Mouse (Mus musculus) hindbrain, postnatal 0 days (tissue): ENCODE measurements at regions not wholly inside any gene's neighbourhood (a gene's known extent, or its start where the extent isn't known, plus 50 kb on each side); places are given as distances from the start of the nearest gene placed in this dataset.

Source experiments
- ATAC-seq: fragments of 200-750 bp; cut with Nextera tagmentation; 2 replicates; pipeline ENCODE4 v1.8.0; 2017; ENCODE audit warnings: mild to moderate bottlenecking, moderate TSS enrichment, moderate library complexity
- DNase-seq: peaks from one replicate; pipeline ENCODE4 v3.0.0-alpha.2; 2015; ENCODE audit warnings: low spot score
- H3K27ac ChIP-seq: fragments of 300-500 bp; sonication (generic); 2 replicates; pipeline ENCODE4 v1.5.1; 2014; ENCODE audit warnings: mild to moderate bottlenecking
- H3K27me3 ChIP-seq: fragments of 300-500 bp; sonication (generic); 2 replicates; pipeline ENCODE4 v1.6.1; 2014; ENCODE audit warnings: low read length, mixed read lengths; ENCODE audit not compliant: insufficient read depth
- H3K36me3 ChIP-seq: fragments of 300-500 bp; sonication (generic); 2 replicates; pipeline ENCODE4 v1.6.1; 2014; ENCODE audit warnings: low read length, mixed read lengths; ENCODE audit not compliant: insufficient read depth
- H3K4me1 ChIP-seq: fragments of 300-500 bp; sonication (generic); 2 replicates; pipeline ENCODE4 v1.6.1; 2014; ENCODE audit warnings: antibody characterized with exemption, low read length, mixed read lengths; ENCODE audit not compliant: insufficient read depth
- H3K4me2 ChIP-seq: fragments of 300-500 bp; sonication (generic); 2 replicates; pipeline ENCODE4 v1.6.1; 2014; ENCODE audit warnings: low read depth, mild to moderate bottlenecking, low read length, moderate library complexity, mixed read lengths
- H3K4me3 ChIP-seq: fragments of 300-500 bp; sonication (generic); 2 replicates; pipeline ENCODE4 v1.5.1; 2014; ENCODE audit warnings: low read length
- H3K9ac ChIP-seq: fragments of 300-500 bp; sonication (generic); replicated peaks from 2 replicates; pipeline ENCODE4 v1.6.1; 2014; ENCODE audit warnings: mild to moderate bottlenecking, low read length, moderate library complexity, mixed read lengths
- H3K9me3 ChIP-seq: fragments of 300-500 bp; sonication (generic); 2 replicates; pipeline ENCODE4 v1.6.1; 2016; ENCODE audit warnings: low read length, mixed read lengths
- CTCF ChIP-seq: IDR thresholded peaks from 2 replicates; pipeline ENCODE4 v1.5.1; 2016; ENCODE audit warnings: antibody characterized with exemption, control low read depth, low read depth
- WGBS: fragments of 180-500 bp; shearing (Covaris S2); extraction: QIAGEN DNeasy Blood & Tissue Kit; methylation state at CpG from one replicate; pipeline ENCODE4 v1.1.7; 2014; 5-methylcytosine and 5-hydroxymethylcytosine counted together

GRCm38 (mm10) chr9:99778871-99779270 is 61.8 kb upstream of the Cldn18 start:
- Histone ChIP-seq H3K27ac (no peak overlapping the region), H3K4me2 (no peak overlapping the region), H3K4me3 (no peak overlapping the region), H3K9me3 (no peaks in the 10 kb centered on the region), H3K27me3 (no peaks in the 10 kb centered on the region), H3K4me1 (no peaks in the 10 kb centered on the region), H3K36me3 (no peaks in the 10 kb centered on the region), H3K9ac (no peak overlapping the region)
- no peak for TF ChIP-seq CTCF
- DNase-seq (no peak), ATAC-seq (no peak)
- 74% methylated on average over 4 of the region's 4 CpGs for WGBS

DNA sequence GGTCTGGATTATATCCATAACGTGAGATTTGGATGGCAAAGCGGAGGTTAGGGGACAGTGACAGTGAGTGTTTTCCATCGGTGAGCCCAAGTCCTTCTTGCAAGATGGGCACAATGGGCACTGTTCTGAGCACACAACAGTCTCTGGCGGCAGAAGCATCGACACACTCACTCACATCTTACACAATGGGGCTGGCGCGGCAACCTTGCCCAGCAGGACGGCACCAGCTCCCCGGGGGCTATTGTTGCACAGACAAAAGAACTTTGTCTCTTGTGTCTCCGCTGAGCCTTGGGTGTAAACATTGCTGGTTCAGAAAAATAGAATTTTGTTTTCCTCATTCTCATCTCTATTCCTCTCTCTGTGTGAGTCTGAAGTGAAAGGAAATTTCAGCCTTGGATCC is 53.6 kb upstream of the Cldn18 start:
- DNase-seq (peak; percentile 4), ATAC-seq (no peak)
- 8% methylated on average over 10 of the region's 10 CpGs for WGBS

More for the DNA sequence above, 53.6 kb upstream of the Cldn18 start:
- Histone ChIP-seq H3K36me3 (no peaks in the 10 kb centered on the region), H3K4me1 (0 out of 2 replicates have a peak, but pooled peaks cover 6% of the 10 kb centered on the region), H3K9me3 (no peaks in the 10 kb centered on the region), H3K4me2 (peak overlapping the region; percentile 16; the same call in 1 of the 2 replicates), H3K27ac (no peak overlapping the region), H3K9ac (no peak overlapping the region), H3K4me3 (no peak overlapping the region), H3K27me3 (no peaks in the 10 kb centered on the region)
- TF ChIP-seq CTCF = no peak
